Mouse (Mus musculus): ENCODE results near the gene F2rl1.

GRCm38 (mm10) chr13:95484664-95485063 is 40.4 kb downstream of the F2rl1 start:
- TF ChIP-seq POLR2A (IDR thresholded peaks at IDR 0.05; ENCODE audit: control insufficient read depth, low read depth, low read length) (no peak), CTCF (IDR thresholded peaks at IDR 0.05; ENCODE audit: control insufficient read depth, insufficient read depth, insufficient replicate concordance, low read depth, low read length) (no peak)

All from testis, adult 2 months (tissue).